Mouse (Mus musculus): ENCODE data around the gene Ap1s2. TPM values are rescaled to one million over a fixed set of nuclear protein-coding genes. Genes with fewer than 3 reads are reported as not detected.
A peak's percentile ranks its signal among the peaks of the same experiment; 100 is the strongest.

Ap1s2 gene
- total and polyA plus RNA-seq, 2 experiments from 2014 or later: 45.7 to 124 TPM

GRCm38 (mm10) chrX:163957803-163958466 lies 49.1 kb downstream of the Ap1s2 start:
- peaks cover 8% of the 10 kb centered on the region for H3K36me3 ChIP-seq (ENCODE audit: insufficient read depth, low read length)
- no peaks in the 10 kb centered on the region for H3K9me3 ChIP-seq (ENCODE audit: low read length)
- H3K4me2 ChIP-seq (ENCODE audit: low read depth, low read length): peak overlapping the region; percentile 46
- no peaks in the 10 kb centered on the region; the same call in 1 of the 2 replicates for H3K4me1 ChIP-seq (ENCODE audit: insufficient read depth, low read length)
- 30% methylated on average over 63 of the region's 67 CpGs for WGBS
- H3K9ac ChIP-seq (replicated peaks; ENCODE audit: low read length): peak overlapping the region; percentile 75
- ATAC-seq: peak; percentile 89
- no peaks in the 10 kb centered on the region for H3K27me3 ChIP-seq (ENCODE audit: insufficient read depth, low read length)
- H3K27ac ChIP-seq: peak overlapping the region; percentile 95
- peak overlapping the region; percentile 61 for H3K4me3 ChIP-seq (ENCODE audit: low read length)
- no peak for TF ChIP-seq CTCF (IDR thresholded peaks at IDR 0.05; ENCODE audit: low read depth)
- peak; percentile 73 for DNase-seq (ENCODE audit: low spot score)

GRCm38 (mm10) chrX:163958467-163958875 lies 49.7 kb downstream of the Ap1s2 start, which contains the start of gene Zrsr2:
Zrsr2 (minus strand) TSS chrX:163958661.
- H3K4me2 ChIP-seq (ENCODE audit: low read depth, low read length): peak within 1 kb of the TSS; percentile 46
- peak; percentile 92 for DNase-seq (ENCODE audit: low spot score)
- ATAC-seq: peak; percentile 97
- H3K27me3 ChIP-seq (ENCODE audit: insufficient read depth, low read length): no peaks in the 10 kb centered on the region
- WGBS: 27% methylated on average over 24 of the region's 29 CpGs
- TF ChIP-seq CTCF (IDR thresholded peaks at IDR 0.05; ENCODE audit: low read depth): no peak
- peaks cover 8% of the 10 kb centered on the region for H3K36me3 ChIP-seq (ENCODE audit: insufficient read depth, low read length)
- H3K9me3 ChIP-seq (ENCODE audit: low read length): no peaks in the 10 kb centered on the region
- peak within 1 kb of the TSS; percentile 95 for H3K27ac ChIP-seq
- peak within 1 kb of the TSS; percentile 75 for H3K9ac ChIP-seq (replicated peaks; ENCODE audit: low read length)
- H3K4me3 ChIP-seq (ENCODE audit: low read length): peak within 1 kb of the TSS; percentile 61
- no peaks in the 10 kb centered on the region; the same call in 1 of the 2 replicates for H3K4me1 ChIP-seq (ENCODE audit: insufficient read depth, low read length)

DNA sequence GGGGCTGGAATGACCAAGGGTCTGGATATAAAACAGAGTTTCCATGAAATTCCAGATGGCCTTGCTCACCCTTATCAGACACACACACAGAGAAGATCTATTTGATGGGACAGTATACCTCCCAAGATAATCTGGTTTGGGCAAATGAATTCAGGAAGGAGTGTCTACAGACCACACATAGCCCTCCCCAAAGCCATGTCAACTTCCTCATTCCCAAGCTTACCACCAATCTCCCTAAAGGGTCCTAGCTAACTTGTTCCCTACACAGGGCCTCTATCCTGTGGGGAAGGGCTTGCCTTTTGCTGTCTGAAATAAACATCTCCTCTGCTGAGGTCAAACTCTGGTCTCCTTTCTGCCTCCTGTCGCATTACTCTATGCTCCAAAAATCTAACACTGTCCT lies 72.3 kb downstream of the Ap1s2 start:
- DNase-seq (ENCODE audit: low spot score) (no peak), ATAC-seq (no peak)
- Histone ChIP-seq H3K4me1 (ENCODE audit: insufficient read depth, low read length) (no peaks in the 10 kb centered on the region), H3K4me3 (ENCODE audit: low read length) (no peak overlapping the region), H3K9ac (replicated peaks; ENCODE audit: low read length) (no peak overlapping the region), H3K27me3 (ENCODE audit: insufficient read depth, low read length) (no peaks in the 10 kb centered on the region), H3K36me3 (ENCODE audit: insufficient read depth, low read length) (no peaks in the 10 kb centered on the region), H3K27ac (no peak overlapping the region), H3K4me2 (ENCODE audit: low read depth, low read length) (no peak overlapping the region), H3K9me3 (ENCODE audit: low read length) (no peaks in the 10 kb centered on the region)
- TF ChIP-seq CTCF (IDR thresholded peaks at IDR 0.05; ENCODE audit: low read depth): no peak
- WGBS: 88% methylated on average over 1 of the region's 1 CpGs

GRCm38 (mm10) chrX:163981500-163981899 lies 72.7 kb downstream of the Ap1s2 start:
- no peak overlapping the region for H3K9ac ChIP-seq (replicated peaks; ENCODE audit: low read length)
- DNase-seq (ENCODE audit: low spot score) (no peak), ATAC-seq (no peak)
- no peaks in the 10 kb centered on the region for H3K9me3 ChIP-seq (ENCODE audit: low read length)
- 49% methylated on average over 4 of the region's 4 CpGs for WGBS
- H3K27ac ChIP-seq: no peak overlapping the region
- TF ChIP-seq CTCF (IDR thresholded peaks at IDR 0.05; ENCODE audit: low read depth): no peak
- no peaks in the 10 kb centered on the region for H3K4me1 ChIP-seq (ENCODE audit: insufficient read depth, low read length)
- no peaks in the 10 kb centered on the region for H3K27me3 ChIP-seq (ENCODE audit: insufficient read depth, low read length)
- no peak overlapping the region for H3K4me3 ChIP-seq (ENCODE audit: low read length)
- H3K4me2 ChIP-seq (ENCODE audit: low read depth, low read length): no peak overlapping the region
- no peaks in the 10 kb centered on the region for H3K36me3 ChIP-seq (ENCODE audit: insufficient read depth, low read length)

GRCm38 (mm10) chrX:163982129-163982528 lies 73.3 kb downstream of the Ap1s2 start:
- no peaks in the 10 kb centered on the region for H3K36me3 ChIP-seq (ENCODE audit: insufficient read depth, low read length)
- 79% methylated on average over 6 of the region's 6 CpGs for WGBS
- no peak for DNase-seq (ENCODE audit: low spot score)
- no peak overlapping the region for H3K4me2 ChIP-seq (ENCODE audit: low read depth, low read length)
- no peaks in the 10 kb centered on the region for H3K27me3 ChIP-seq (ENCODE audit: insufficient read depth, low read length)
- no peaks in the 10 kb centered on the region for H3K4me1 ChIP-seq (ENCODE audit: insufficient read depth, low read length)
- no peak overlapping the region for H3K9ac ChIP-seq (replicated peaks; ENCODE audit: low read length)
- TF ChIP-seq CTCF (IDR thresholded peaks at IDR 0.05; ENCODE audit: low read depth): no peak
- no peak overlapping the region for H3K27ac ChIP-seq
- no peaks in the 10 kb centered on the region for H3K9me3 ChIP-seq (ENCODE audit: low read length)
- H3K4me3 ChIP-seq (ENCODE audit: low read length): no peak overlapping the region
- ATAC-seq: no peak

Other genes with a start within 250 kb of the Ap1s2 start
- gene Rnf138rt1, start 147.7 kb upstream of the Ap1s2 start, total RNA-seq (2014; rRNA removed): 4.0 and 4.9 TPM in 2 replicates
- gene Rnf138rt1, start 147.7 kb upstream of the Ap1s2 start, polyA plus RNA-seq (2015; fragmentation: Nextera tagmentation; extraction: Ambion mirVana): 6.4 and 6.8 TPM in 2 replicates
- 10.5 and 15.0 TPM in 2 replicates for gene Zrsr2, start 49.6 kb downstream of the Ap1s2 start, total RNA-seq (2014; rRNA removed)
- 87.9 and 99.3 TPM in 2 replicates for gene Zrsr2, start 49.6 kb downstream of the Ap1s2 start, polyA plus RNA-seq (2015; fragmentation: Nextera tagmentation; extraction: Ambion mirVana)
- 4.8 and 5.3 TPM in 2 replicates for gene Car5b, start 119.0 kb downstream of the Ap1s2 start, total RNA-seq (2014; rRNA removed)
- gene Car5b, start 119.0 kb downstream of the Ap1s2 start, polyA plus RNA-seq (2015; fragmentation: Nextera tagmentation; extraction: Ambion mirVana): 1.8 and 1.9 TPM in 2 replicates
- gene Siah1b, start 167.5 kb downstream of the Ap1s2 start, total RNA-seq (2014; rRNA removed): 9.8 and 16.1 TPM in 2 replicates
- 18.4 and 18.8 TPM in 2 replicates for gene Siah1b, start 167.5 kb downstream of the Ap1s2 start, polyA plus RNA-seq (2015; fragmentation: Nextera tagmentation; extraction: Ambion mirVana)
- not detected in 2 replicates for gene Cltrn, start 179.8 kb downstream of the Ap1s2 start, total RNA-seq (2014; rRNA removed)
- gene Cltrn, start 179.8 kb downstream of the Ap1s2 start, polyA plus RNA-seq (2015; fragmentation: Nextera tagmentation; extraction: Ambion mirVana): 0.23 TPM in 1 of 2 replicates, not detected in the other
- 0.10 and 0.14 TPM in 2 replicates for gene Ace2, start 230.3 kb downstream of the Ap1s2 start, total RNA-seq (2014; rRNA removed)
- 1.3 and 1.6 TPM in 2 replicates for gene Ace2, start 230.3 kb downstream of the Ap1s2 start, polyA plus RNA-seq (2015; fragmentation: Nextera tagmentation; extraction: Ambion mirVana)